Mouse (Mus musculus) stomach, embryonic 16.5 days (tissue): ENCODE results near the gene Galntl6. TPM values are rescaled to one million over a fixed set of nuclear protein-coding genes. Genes with fewer than 3 reads are reported as not detected.

Experiments
- ATAC-seq: fragments of 200-750 bp; cut with Nextera tagmentation; 2 replicates; pipeline ENCODE4 v1.8.0; 2017; ENCODE audit warnings: moderate number of reproducible peaks, moderate TSS enrichment; ENCODE audit not compliant: insufficient read depth, low FRiP score
- H3K27ac ChIP-seq: fragments of 300-500 bp; sonication (generic); 2 replicates; pipeline ENCODE4 v1.5.1; 2014; ENCODE audit warnings: low read length
- H3K27me3 ChIP-seq: fragments of 300-500 bp; sonication (generic); 2 replicates; pipeline ENCODE4 v1.6.1; 2014; ENCODE audit warnings: low read length, control low read depth, mixed read lengths; ENCODE audit not compliant: control insufficient read depth, insufficient read depth
- H3K36me3 ChIP-seq: fragments of 300-500 bp; sonication (generic); 2 replicates; pipeline ENCODE4 v1.6.1; 2014; ENCODE audit warnings: low read length; ENCODE audit not compliant: control insufficient read depth, insufficient read depth
- H3K4me1 ChIP-seq: fragments of 300-500 bp; sonication (generic); 2 replicates; pipeline ENCODE4 v1.6.1; 2014; ENCODE audit warnings: low read length, control low read depth, mixed read lengths; ENCODE audit not compliant: control insufficient read depth, insufficient read depth
- H3K4me2 ChIP-seq: fragments of 300-500 bp; sonication (generic); 2 replicates; pipeline ENCODE4 v1.6.1; 2014; ENCODE audit warnings: low read depth, low read length, mixed read lengths
- H3K4me3 ChIP-seq: fragments of 300-500 bp; sonication (generic); replicated peaks from 2 replicates; pipeline ENCODE4 v1.5.1; 2014; ENCODE audit warnings: mild to moderate bottlenecking, low read length
- H3K9ac ChIP-seq: fragments of 300-500 bp; sonication (generic); 2 replicates; pipeline ENCODE4 v1.6.1; 2014; ENCODE audit warnings: low read length
- H3K9me3 ChIP-seq: fragments of 300-500 bp; sonication (generic); replicated peaks from 2 replicates; pipeline ENCODE4 v1.6.1; 2016; ENCODE audit warnings: low read length, control low read depth; ENCODE audit not compliant: control insufficient read depth
- WGBS: fragments of 180-500 bp; shearing (Covaris S2); extraction: QIAGEN DNeasy Blood & Tissue Kit; methylation state at CpG from one replicate; pipeline ENCODE4 v1.1.7; 2014; 5-methylcytosine and 5-hydroxymethylcytosine counted together
- polyA plus RNA-seq: library from polyadenylated mRNA; unstranded; fragments of >200 nt; fragmentation: Nextera tagmentation; extraction: Ambion mirVana; gene quantifications from 2 replicates; pipeline ENCODE4 v1.2.1, GENCODE M21; 2015

The Galntl6 gene
- polyA plus RNA-seq, 1 experiment from 2014 or later, result 1.7 TPM

- 66% methylated on average over 2 of the region's 2 CpGs for WGBS
- ATAC-seq, result no peak
Observed at GRCm38 (mm10) chr8:57941113-57941512, 971.3 kb downstream of the Galntl6 start.

DNA sequence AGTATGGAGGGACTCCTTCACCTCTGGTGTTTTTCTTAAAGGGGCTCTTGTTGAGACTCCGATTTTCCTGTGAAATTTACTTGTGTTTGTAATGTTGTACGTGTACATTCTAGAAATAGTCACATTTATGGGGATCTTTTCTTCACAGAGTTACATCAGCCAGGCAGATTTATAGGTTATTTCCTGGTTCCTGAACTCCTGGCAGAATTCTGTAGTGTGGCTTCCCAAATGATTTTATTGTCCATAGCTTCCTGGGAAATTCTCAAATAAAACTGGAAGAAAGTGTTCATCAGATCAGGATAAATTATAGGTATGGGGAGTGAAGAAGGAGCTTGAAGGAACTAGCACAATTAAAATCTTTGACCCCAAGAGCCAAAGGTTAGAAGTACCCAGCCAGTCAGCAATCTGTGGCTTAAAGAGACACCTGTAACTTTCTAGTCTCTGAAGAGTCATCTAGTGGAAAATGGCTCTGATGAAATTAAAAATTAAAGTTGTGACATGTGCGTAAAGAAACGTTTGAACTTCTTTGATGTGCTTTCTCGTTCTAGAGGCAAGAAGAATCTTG lies 972.5 kb downstream of the Galntl6 start:
- H3K27me3 ChIP-seq, result no peaks in the 10 kb centered on the region
- H3K9me3 ChIP-seq, result no peaks in the 10 kb centered on the region
- no peak overlapping the region for H3K27ac ChIP-seq
- 0 out of 2 replicates have a peak overlapping the region, but pooled peaks have one; percentile 15 for H3K4me3 ChIP-seq
- no peak overlapping the region for H3K9ac ChIP-seq
- no peak for ATAC-seq
- no peaks in the 10 kb centered on the region for H3K4me1 ChIP-seq
- 54% methylated on average over 5 of the region's 5 CpGs for WGBS
- H3K36me3 ChIP-seq, result no peaks in the 10 kb centered on the region
- peak overlapping the region; percentile 28 for H3K4me2 ChIP-seq

More at GRCm38 (mm10) chr8:57941113-57941512, 971.3 kb downstream of the Galntl6 start:
- no peaks in the 10 kb centered on the region for H3K9me3 ChIP-seq
- no peak overlapping the region for H3K4me3 ChIP-seq
- no peak overlapping the region for H3K9ac ChIP-seq
- H3K4me1 ChIP-seq, result no peaks in the 10 kb centered on the region
- H3K4me2 ChIP-seq, result no peak overlapping the region
- no peaks in the 10 kb centered on the region for H3K27me3 ChIP-seq
- no peaks in the 10 kb centered on the region for H3K36me3 ChIP-seq
- no peak overlapping the region for H3K27ac ChIP-seq

- H3K4me1 ChIP-seq, result no peaks in the 10 kb centered on the region
- H3K4me3 ChIP-seq, result 0 out of 2 replicates have a peak overlapping the region, but pooled peaks have one; percentile 15
- H3K36me3 ChIP-seq, result no peaks in the 10 kb centered on the region
- 15% methylated on average over 8 of the region's 8 CpGs for WGBS
- no peak for ATAC-seq
- peak overlapping the region; percentile 28 for H3K4me2 ChIP-seq
- no peaks in the 10 kb centered on the region for H3K9me3 ChIP-seq
- H3K9ac ChIP-seq, result no peak overlapping the region
- no peaks in the 10 kb centered on the region for H3K27me3 ChIP-seq
- H3K27ac ChIP-seq, result no peak overlapping the region
Observed at GRCm38 (mm10) chr8:57939177-57939855, 973.1 kb downstream of the Galntl6 start.

GRCm38 (mm10) chr8:57927074-57927473 lies 985.4 kb downstream of the Galntl6 start:
- 39% methylated on average over 6 of the region's 6 CpGs for WGBS
- Histone ChIP-seq H3K27ac (no peak overlapping the region), H3K36me3 (no peaks in the 10 kb centered on the region), H3K4me3 (no peak overlapping the region), H3K4me1 (no peaks in the 10 kb centered on the region), H3K4me2 (no peak overlapping the region), H3K9ac (no peak overlapping the region), H3K9me3 (no peaks in the 10 kb centered on the region), H3K27me3 (no peaks in the 10 kb centered on the region)
- ATAC-seq, result no peak

GRCm38 (mm10) chr8:57923556-57923955 lies 988.9 kb downstream of the Galntl6 start:
- Histone ChIP-seq H3K27me3 (no peaks in the 10 kb centered on the region), H3K4me2 (no peak overlapping the region), H3K36me3 (no peaks in the 10 kb centered on the region), H3K9ac (no peak overlapping the region), H3K27ac (no peak overlapping the region), H3K4me1 (no peaks in the 10 kb centered on the region), H3K9me3 (no peaks in the 10 kb centered on the region), H3K4me3 (no peak overlapping the region)
- ATAC-seq, result no peak
- 72% methylated on average over 6 of the region's 6 CpGs for WGBS

DNA sequence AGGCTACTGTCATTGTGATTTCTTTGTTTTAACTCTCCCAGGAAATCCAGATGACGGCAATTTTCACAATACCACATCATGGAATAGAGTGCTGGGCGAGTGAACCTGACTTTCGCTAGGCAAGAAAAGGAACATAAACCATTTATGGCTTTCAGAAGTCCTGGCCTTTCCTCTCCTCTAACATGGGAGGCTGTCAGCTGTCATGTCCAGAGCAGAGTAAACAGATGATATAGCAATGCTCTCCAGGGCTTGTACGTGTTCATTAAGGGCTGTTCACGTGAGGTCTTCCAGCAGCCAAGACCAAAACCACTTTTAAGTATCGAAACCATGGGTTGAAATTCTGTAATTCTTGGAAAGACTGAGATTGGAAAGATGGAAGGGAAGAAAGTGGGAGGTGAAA lies 989.3 kb downstream of the Galntl6 start:
- Histone ChIP-seq H3K9me3 (no peaks in the 10 kb centered on the region), H3K27me3 (no peaks in the 10 kb centered on the region), H3K27ac (no peak overlapping the region), H3K9ac (no peak overlapping the region), H3K4me3 (no peak overlapping the region), H3K4me1 (no peaks in the 10 kb centered on the region), H3K36me3 (no peaks in the 10 kb centered on the region), H3K4me2 (no peak overlapping the region)
- ATAC-seq, result no peak
- 73% methylated on average over 6 of the region's 6 CpGs for WGBS

DNA sequence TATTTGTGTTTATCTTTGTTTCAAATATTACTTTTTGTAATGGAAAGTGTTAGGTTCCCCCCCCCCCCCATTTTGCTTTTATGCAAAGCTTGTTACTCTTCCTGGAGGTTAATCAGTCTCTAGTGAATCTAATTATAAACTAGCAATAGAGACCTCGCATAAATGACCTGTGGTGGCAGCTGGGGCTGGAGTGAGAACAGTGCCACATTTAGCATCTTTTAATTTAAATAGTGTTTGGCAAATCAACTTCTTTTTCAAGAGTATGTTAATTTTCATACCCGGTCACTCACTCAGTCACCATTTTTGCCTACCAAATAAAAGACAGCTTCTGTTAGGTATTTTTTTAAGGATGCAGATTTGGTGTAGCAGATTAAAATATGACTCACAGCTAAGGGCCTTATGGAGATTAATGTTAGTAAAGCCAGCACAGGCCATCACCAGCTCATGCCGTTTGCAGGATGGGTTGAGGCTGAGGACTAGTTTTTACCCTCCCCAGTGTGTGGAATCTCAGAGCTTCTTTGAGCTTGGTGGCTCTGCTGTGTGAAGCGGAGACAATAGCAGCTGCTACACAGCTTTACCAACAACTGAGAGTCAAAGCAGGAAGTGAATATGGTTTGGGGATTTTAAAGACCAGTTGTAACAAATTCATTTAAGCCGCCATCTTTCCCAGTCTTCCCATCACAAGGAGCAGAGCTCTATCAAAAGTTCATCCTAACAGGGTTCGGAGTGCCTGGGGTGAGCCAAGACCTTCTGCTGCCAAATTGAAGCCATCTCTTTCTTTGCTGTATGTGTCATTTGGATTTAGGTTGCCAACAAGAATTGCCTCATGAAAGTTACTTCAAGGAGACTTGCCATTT lies 990.0 kb downstream of the Galntl6 start:
- no peak overlapping the region for H3K27ac ChIP-seq
- H3K9ac ChIP-seq, result no peak overlapping the region

GRCm38 (mm10) chr8:57920326-57920903 lies 992.0 kb downstream of the Galntl6 start:
- Histone ChIP-seq H3K9me3 (no peaks in the 10 kb centered on the region), H3K4me2 (no peak overlapping the region), H3K9ac (no peak overlapping the region), H3K4me1 (no peaks in the 10 kb centered on the region), H3K27ac (no peak overlapping the region), H3K27me3 (no peaks in the 10 kb centered on the region), H3K4me3 (no peak overlapping the region), H3K36me3 (no peaks in the 10 kb centered on the region)
- 75% methylated on average over 3 of the region's 3 CpGs for WGBS
- no peak for ATAC-seq

More for the DNA sequence above, 990.0 kb downstream of the Galntl6 start:
- H3K36me3 ChIP-seq, result no peaks in the 10 kb centered on the region
- H3K4me1 ChIP-seq, result no peaks in the 10 kb centered on the region
- H3K9me3 ChIP-seq, result no peaks in the 10 kb centered on the region
- no peak for ATAC-seq
- 81% methylated on average over 6 of the region's 6 CpGs for WGBS
- no peak overlapping the region for H3K4me2 ChIP-seq
- H3K4me3 ChIP-seq, result no peak overlapping the region
- H3K27me3 ChIP-seq, result no peaks in the 10 kb centered on the region
